Mouse (Mus musculus): Measurements from ENCODE around the gene Ttc9c. TPM values are rescaled to one million over a fixed set of nuclear protein-coding genes. Genes with fewer than 3 reads are reported as not detected.
A peak's percentile ranks its signal among the peaks of the same experiment; 100 is the strongest.

Ttc9c gene
- total RNA-seq, 2 experiments from 2014 or later: 20.9 to 22.8 TPM

DNA sequence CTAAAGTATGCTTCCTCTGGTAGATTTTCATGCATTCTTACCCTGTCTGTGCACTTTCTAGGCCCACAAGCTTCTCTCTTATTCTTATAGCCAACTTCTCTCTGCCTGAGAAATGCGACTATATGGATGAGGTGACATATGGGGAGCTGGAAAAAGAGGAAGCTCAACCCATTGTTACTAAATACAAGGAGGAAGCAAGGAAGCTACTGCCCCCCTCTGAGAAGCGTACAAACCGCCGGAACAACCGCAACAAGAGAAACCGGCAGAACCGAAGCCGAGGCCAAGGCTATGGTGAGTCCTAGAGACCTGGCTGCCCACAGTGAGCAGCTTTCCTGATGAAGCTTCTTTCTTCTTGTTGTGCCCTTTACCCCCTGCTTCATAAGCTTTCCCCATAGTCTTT lies 10.5 kb upstream of the Ttc9c start, which contains the start of gene AC129217.1:
Gene AC129217.1, plus strand, starts transcription at position 114 of the 400 bp plus-strand sequence.
- DNase-seq: no peak

DNA sequence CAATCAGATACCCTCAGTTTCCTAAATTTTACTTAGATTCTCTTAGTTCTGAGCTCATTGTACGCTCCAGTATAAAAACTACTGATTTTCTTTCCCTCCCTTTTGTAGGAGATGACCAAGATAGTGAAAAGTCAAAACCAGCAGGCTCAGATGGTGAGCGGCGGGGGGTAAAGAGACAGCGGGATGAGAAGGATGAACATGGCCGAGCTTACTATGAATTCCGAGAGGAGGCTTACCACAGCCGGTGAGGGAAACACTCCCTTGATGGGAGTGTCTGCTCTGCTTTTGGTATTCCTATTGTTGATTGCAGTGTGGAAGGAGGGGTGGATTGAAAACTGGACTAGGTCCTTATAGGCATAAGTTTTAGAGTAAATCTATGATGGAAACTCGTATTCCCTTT lies 3.6 kb upstream of the Ttc9c start:
- DNase-seq: no peak

DNA sequence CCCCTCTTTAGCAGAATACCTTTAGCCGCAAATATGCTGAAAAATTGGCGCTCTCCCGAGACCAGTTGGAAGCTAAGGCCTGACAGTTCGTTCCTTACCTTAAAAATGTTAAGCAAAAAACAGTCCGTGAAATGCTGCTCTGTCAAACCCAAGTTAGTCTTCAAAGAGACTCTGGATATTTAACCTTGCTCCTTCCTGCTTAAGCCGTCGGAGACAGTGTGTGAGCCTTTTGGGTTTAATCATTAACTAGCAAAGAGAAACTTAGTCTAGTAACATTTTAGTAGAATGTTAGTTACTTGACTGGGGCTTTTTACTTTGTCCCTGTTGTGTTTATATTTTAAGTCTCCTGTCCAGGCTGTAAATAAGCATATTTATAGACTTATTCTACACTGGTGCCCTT lies 2.0 kb upstream of the Ttc9c start:
- DNase-seq: no peak

DNA sequence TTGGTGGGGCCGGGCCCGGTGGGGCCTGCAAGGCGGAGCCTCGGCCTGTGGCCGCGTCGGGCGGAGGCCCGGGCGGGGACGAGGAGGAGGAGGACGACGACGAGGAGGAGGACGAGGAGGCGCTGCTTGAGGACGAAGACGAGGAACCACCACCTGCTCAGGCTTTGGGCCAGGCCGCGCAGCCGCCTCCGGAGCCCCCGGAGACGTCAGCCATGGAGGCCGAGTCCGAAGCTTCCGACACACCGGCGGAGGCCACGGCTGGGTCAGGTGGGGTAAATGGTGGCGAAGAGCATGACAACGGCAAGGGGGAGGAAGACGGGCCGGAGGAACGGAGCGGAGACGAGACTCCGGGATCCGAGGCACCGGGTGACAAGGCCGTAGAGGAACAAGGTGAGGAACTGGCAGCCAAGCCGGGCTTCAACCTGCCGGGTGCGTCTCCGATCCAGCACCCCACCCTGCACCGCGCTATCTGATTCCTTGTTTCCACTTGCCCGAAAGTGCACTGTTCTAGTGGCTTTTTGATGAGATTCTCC lies 1.4 kb upstream of the Ttc9c start:
- no peak for DNase-seq

GRCm38 (mm10) chr19:8819596-8820423 lies 677 bp upstream of the Ttc9c start, which contains the start of gene Hnrnpul2:
Gene Hnrnpul2 (plus strand): TSS chr19:8820010.
- peak; percentile 98 for DNase-seq

GRCm38 (mm10) chr19:8818301-8818798 lies 783 bp downstream of the Ttc9c start:
- no peak for DNase-seq

DNA sequence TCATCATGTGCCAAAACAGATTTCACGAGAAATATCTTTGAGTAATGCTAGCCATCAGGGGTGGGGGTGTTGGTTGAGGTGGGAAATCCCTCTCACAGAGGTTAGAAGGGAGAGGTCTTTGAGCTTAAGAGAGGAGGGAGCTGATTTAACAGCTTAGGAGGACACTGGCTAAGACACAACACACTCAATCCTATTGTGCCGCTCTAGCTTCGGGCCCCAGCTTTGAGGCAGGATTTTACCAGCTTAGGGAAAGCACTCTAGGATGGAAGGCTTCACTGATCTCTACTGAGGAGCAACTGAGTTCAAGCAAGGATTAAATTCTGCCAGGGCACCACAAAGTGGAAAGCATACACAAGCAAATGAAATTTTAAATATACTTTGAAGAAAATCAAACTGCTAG lies 2.1 kb downstream of the Ttc9c start:
- DNase-seq: no peak

GRCm38 (mm10) chr19:8815812-8816211 lies 3.3 kb downstream of the Ttc9c start:
- DNase-seq: no peak

- DNase-seq: no peak
These were observed 12.3 kb downstream of the Ttc9c start for GRCm38 (mm10) chr19:8806810-8807209.

GRCm38 (mm10) chr19:8803879-8804660 lies 15.1 kb downstream of the Ttc9c start:
- DNase-seq: no peak

GRCm38 (mm10) chr19:8803204-8803780 lies 15.8 kb downstream of the Ttc9c start:
- no peak for DNase-seq

DNA sequence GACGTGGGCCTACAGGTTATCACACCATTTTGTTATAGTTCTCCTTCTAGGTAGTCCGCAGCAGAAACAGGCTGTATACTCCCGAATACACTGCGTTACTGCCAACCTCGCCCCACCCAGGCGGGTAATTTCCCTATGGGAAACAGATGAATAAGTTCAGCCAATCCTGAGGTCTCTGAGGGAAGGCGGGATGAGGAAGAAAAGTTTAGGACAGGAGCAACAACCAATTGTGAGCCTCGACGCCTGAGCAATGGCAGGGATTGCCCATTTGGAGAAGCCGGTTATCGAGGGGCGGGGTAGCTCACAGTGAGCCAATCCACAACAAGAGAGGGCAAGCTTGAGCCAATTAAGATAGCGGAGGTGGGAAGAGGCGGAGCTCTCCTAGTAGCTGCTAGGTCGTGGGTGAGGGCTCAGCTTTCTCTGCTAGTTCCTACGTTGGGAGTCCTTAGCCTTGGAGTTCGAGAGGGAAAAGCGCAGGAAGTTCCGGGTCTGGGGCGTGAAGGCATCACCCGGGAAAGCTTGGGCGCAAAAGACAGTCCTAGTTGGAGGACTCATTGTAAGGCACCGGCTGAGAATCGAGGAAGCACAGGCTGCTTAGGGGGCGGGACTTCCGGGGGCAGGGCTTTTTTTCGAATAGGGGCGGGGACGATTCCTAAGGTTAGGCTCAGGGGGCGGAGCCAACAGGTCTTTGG lies 16.9 kb downstream of the Ttc9c start, which contains the start of gene Zbtb3:
Gene Zbtb3, plus strand, starts transcription at position 426 of the 692 bp plus-strand sequence.
- peak; percentile 93 for DNase-seq

DNA sequence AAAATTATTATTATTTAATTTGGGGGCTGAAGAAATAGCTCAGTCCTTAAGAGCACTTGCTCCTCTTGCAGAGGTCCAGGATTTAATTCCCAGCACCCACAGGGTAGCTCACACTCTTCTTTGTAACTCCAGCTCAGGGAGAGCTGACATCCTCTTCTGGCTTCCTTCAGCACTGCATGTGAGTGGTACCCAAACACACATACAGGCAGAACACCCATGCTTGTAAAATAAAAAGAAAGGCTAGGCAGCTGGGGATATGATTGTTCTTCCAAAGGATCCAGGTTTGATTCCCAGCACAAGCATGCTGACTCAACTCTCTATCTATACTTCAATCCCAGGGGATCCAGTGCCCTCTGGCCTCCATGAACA lies 20.2 kb downstream of the Ttc9c start:
- DNase-seq: no peak

- peak; percentile 92 for DNase-seq
These were observed 20.7 kb downstream of the Ttc9c start, which contains the start of gene Polr2g for GRCm38 (mm10) chr19:8798264-8798946. Gene Polr2g (minus strand): TSS chr19:8798577.

DNA sequence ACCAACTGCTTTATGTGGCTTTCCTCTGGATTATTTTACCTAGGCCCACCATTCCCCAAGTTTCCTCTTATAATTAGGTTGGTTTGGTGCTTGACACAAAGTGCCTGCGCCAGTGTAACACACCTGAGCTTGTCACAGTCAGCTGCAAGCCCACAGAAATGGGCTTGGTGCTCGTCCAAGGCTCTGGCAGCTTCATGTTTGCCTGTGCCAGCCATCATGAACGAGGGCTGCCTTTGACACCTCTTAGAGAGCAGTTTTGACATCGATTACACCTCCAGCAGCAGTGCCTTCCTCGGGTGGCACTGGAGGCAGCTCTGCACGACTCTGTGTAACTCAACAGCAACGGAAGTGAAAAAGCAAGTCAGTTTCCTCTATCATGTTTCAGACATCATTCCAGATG lies 29.0 kb downstream of the Ttc9c start:
- DNase-seq: no peak

DNA sequence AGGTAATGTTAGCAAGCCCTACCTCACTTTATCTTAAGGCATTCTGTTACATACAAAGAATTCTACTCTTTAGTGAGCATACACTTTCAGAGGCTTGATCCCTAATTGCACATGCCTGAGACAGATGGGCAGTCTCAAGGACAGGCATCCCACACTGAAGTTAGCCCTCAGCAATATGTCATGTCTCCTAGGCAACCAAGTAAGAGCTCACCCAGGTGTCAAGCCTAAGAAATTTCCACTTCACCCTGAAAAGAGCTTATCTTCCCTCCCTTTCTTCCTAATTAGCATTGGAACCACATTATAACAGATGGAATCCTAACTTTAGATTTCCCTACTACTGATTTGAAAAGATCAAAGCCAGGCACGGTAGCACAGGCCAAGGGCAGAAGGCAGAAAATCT lies 30.0 kb downstream of the Ttc9c start:
- DNase-seq: no peak

- DNase-seq: no peak
These were observed 30.6 kb downstream of the Ttc9c start for GRCm38 (mm10) chr19:8788521-8788920.

DNA sequence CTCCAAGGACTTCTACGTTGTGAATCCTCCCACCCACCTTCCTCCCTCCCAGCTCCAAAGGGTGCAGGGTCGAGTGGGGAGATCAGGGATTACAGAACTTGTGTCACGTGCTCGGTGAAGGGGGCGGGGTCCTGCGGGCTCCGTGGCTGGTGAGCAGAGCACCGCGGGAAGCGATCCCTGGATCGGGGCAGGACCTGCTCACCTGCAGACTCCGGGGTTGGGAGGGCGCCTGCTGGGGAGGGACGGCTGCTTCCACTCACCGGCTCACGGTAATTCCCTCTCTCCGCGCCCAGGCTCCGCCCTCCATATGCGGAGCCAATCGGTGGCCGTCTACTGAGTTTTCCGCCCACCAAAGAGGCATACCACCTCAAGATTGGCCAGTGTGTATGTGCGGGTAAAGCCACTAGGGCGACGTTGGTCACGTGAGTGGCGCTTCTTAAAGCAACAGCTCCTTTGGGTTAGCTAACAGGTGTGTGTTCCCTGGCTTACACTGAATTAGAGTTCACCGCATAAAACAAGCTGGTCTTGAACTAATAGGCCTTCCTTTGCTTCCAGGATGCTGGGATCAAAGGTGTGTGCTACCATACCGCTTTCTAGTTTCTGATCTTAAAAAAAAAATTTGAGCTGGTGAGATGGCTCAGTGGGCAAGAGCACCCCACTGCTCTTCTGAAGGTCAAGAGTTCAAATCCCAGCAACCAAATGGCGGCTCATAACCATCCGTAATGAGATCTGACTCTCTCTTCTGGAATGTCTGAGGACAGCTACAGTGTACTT lies 32.9 kb downstream of the Ttc9c start, which contains the start of gene Taf6l:
Gene Taf6l, minus strand, starts transcription at position 410 of the 774 bp plus-strand sequence.
- DNase-seq: peak; percentile 90

DNA sequence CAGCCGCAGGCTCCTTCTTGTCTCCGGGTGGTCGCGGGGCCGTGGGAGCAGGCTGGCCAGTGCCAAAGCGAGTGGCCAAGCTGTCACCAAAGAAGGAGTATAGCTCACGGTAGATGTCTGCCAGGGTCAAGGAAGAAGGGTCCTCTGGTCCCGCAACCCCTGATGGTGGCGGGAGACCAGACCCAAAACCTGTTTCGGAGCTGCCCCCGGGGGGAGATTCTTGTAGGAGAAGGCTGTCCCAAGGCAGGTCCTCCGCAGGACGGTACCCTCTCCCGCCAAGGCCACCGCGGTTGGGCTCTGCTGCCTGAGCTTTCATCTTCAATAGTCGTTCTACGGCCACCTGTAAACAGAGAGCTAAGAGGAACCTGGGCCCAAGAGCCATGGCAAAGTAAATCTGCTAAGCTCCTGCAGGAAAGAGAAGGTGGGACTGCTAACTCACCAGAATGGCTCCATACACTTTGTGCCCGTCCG lies 44.1 kb downstream of the Ttc9c start:
- no peak for DNase-seq

Data from heart, postnatal 4 days (tissue).